Mouse (Mus musculus): ENCODE measurements at regions not wholly inside any gene's neighbourhood (a gene's known extent, or its start where the extent isn't known, plus 50 kb on each side); places are given as distances from the start of the nearest gene placed in this dataset.

GRCm38 (mm10) chr6:102913776-102914175 lies 340.9 kb upstream of the Cntn3 start:
- Histone ChIP-seq H3K4me2 (no peak overlapping the region), H3K9me3 (no peaks in the 10 kb centered on the region), H3K36me3 (replicated peaks) (no peaks in the 10 kb centered on the region), H3K4me3 (replicated peaks) (no peak overlapping the region), H3K9ac (no peak overlapping the region), H3K27ac (no peak overlapping the region), H3K27me3 (no peaks in the 10 kb centered on the region), H3K4me1 (no peaks in the 10 kb centered on the region)
- 41% methylated on average over 2 of the region's 2 CpGs for WGBS
- no peak for ATAC-seq (ENCODE audit: low FRiP score)

- no peaks in the 10 kb centered on the region for H3K4me1 ChIP-seq
- peak; percentile 81; the same call in 1 of the 2 replicates for ATAC-seq (ENCODE audit: low FRiP score)
Observed at GRCm38 (mm10) chr6:102903960-102904359, 331.1 kb upstream of the Cntn3 start.

GRCm38 (mm10) chr6:102900407-102901110 lies 327.7 kb upstream of the Cntn3 start:
- ATAC-seq (ENCODE audit: low FRiP score) = no peak
- 64% methylated on average over 1 of the region's 1 CpGs for WGBS

More at GRCm38 (mm10) chr6:102903960-102904359, 331.1 kb upstream of the Cntn3 start:
- 17% methylated on average over 5 of the region's 5 CpGs for WGBS
- Histone ChIP-seq H3K36me3 (replicated peaks) (no peaks in the 10 kb centered on the region), H3K4me2 (no peak overlapping the region), H3K9me3 (no peaks in the 10 kb centered on the region), H3K4me3 (replicated peaks) (no peak overlapping the region), H3K27me3 (peaks cover 24% of the 10 kb centered on the region), H3K9ac (no peak overlapping the region), H3K27ac (no peak overlapping the region)

GRCm38 (mm10) chr6:102868404-102868803 lies 295.5 kb upstream of the Cntn3 start:
- no peaks in the 10 kb centered on the region for H3K36me3 ChIP-seq (replicated peaks)
- no peak overlapping the region for H3K4me2 ChIP-seq
- WGBS = 73% methylated on average over 1 of the region's 1 CpGs
- no peaks in the 10 kb centered on the region for H3K9me3 ChIP-seq
- H3K4me3 ChIP-seq (replicated peaks) = no peak overlapping the region
- H3K9ac ChIP-seq = no peak overlapping the region
- ATAC-seq (ENCODE audit: low FRiP score) = no peak
- no peak overlapping the region for H3K27ac ChIP-seq
- no peaks in the 10 kb centered on the region for H3K27me3 ChIP-seq
- H3K4me1 ChIP-seq = no peaks in the 10 kb centered on the region

More at GRCm38 (mm10) chr6:102900407-102901110, 327.7 kb upstream of the Cntn3 start:
- Histone ChIP-seq H3K9ac (no peak overlapping the region), H3K36me3 (replicated peaks) (no peaks in the 10 kb centered on the region), H3K9me3 (no peaks in the 10 kb centered on the region), H3K27me3 (peaks cover 16% of the 10 kb centered on the region), H3K4me2 (no peak overlapping the region), H3K4me1 (no peaks in the 10 kb centered on the region), H3K4me3 (replicated peaks) (no peak overlapping the region), H3K27ac (no peak overlapping the region)

GRCm38 (mm10) chr6:102844507-102844906 lies 271.6 kb upstream of the Cntn3 start:
- no peak overlapping the region for H3K4me3 ChIP-seq (replicated peaks)
- H3K4me2 ChIP-seq = no peak overlapping the region
- 52% methylated on average over 1 of the region's 1 CpGs for WGBS
- H3K27ac ChIP-seq = no peak overlapping the region
- H3K4me1 ChIP-seq = no peaks in the 10 kb centered on the region
- no peaks in the 10 kb centered on the region for H3K9me3 ChIP-seq
- H3K9ac ChIP-seq = no peak overlapping the region
- H3K27me3 ChIP-seq = no peaks in the 10 kb centered on the region
- ATAC-seq (ENCODE audit: low FRiP score) = no peak
- no peaks in the 10 kb centered on the region for H3K36me3 ChIP-seq (replicated peaks)

- WGBS = 7% methylated on average over 2 of the region's 2 CpGs
- no peak overlapping the region for H3K9ac ChIP-seq
- peak; percentile 65; the same call in 1 of the 2 replicates for ATAC-seq (ENCODE audit: low FRiP score)
- H3K27ac ChIP-seq = no peak overlapping the region
- H3K4me3 ChIP-seq (replicated peaks) = no peak overlapping the region
- H3K36me3 ChIP-seq (replicated peaks) = no peaks in the 10 kb centered on the region
- H3K4me1 ChIP-seq = peaks cover 4% of the 10 kb centered on the region; the same call in 1 of the 2 replicates
- no peaks in the 10 kb centered on the region for H3K27me3 ChIP-seq
- H3K9me3 ChIP-seq = no peaks in the 10 kb centered on the region
- H3K4me2 ChIP-seq = no peak overlapping the region
Observed at GRCm38 (mm10) chr6:102833151-102833550, 260.2 kb upstream of the Cntn3 start.

Measured in forebrain, embryonic 12.5 days (tissue).